Mouse (Mus musculus): ENCODE data around the gene Six6.
A peak's percentile ranks its signal among the peaks of the same experiment; 100 is the strongest.

The Six6 gene

DNA sequence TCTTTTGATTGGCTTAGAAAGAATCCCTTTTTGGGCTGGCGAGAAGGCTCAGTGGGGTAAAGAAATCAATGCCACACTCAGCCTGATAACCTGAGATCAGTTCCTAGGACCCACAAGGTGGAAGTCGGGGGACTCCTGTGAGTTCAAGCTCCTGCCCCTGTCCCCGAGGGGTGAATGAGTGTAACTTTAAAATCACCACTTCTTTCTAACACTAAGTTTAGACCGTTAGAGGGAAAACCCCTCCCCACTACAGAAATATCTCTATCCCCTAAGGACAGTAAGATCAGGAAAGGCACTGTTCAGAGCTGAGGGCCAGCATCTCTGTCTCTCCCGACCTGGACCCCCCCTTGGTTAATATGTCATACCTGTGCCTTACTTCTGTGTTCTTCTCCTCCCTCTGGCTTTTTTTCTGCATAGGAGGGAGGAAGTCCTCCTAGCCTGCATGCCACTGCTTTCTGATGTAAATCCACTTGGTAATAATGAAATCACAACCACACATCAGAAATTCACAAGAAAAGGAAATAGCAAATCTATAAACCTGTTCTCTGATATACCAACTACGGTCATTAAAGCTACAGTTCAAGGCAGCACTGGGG is 18.2 kb downstream of the Six6 start:
- DNase-seq (ENCODE audit: low spot score) = no peak

- DNase-seq (ENCODE audit: low spot score) = no peak
Measured at GRCm38 (mm10) chr12:72958446-72958845, 18.8 kb downstream of the Six6 start.

GRCm38 (mm10) chr12:72962761-72963160 is 23.1 kb downstream of the Six6 start:
- DNase-seq (ENCODE audit: low spot score) = no peak

- DNase-seq (ENCODE audit: low spot score) = no peak
Measured at GRCm38 (mm10) chr12:72967541-72967940, 27.8 kb downstream of the Six6 start.

DNA sequence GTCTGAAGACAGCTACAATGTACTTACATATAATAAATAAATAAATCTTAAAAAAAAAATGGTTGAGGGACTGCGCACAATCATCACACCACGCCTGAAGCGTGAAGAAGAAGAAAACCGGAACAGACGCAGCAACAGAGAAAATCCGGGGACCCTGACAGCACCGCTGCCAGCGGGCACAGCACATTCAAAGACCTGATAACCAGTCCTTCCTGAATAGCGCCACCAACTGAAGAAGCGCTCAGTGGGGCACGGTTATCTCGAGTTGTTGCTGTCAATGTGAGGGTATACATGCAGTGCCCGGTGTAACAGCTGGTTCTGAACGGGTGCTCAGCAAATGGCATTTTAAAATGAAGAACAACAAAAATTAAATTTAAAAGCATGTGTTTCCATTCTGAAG is 30.9 kb downstream of the Six6 start:
- DNase-seq (ENCODE audit: low spot score) = no peak

DNA sequence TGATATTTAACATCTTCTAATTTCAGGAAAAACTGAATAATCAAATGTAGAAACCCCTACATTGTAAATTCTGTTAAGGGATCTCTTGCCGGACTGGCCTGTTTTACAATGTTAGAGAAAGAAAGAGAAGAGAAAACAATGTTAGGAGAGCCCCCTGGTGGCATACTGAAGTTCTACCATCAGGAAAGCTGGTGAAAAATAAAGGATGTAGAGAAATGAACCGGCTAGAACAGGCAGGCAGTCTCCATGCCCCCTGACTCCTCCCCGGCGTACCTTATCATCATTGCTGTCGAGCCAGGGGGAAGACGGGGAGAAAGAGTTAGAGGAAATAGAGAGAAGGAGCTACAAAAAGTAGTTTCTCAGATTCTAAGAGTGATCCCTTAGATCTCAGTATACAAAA is 33.5 kb downstream of the Six6 start:
- DNase-seq (ENCODE audit: low spot score) = peak; percentile 69

DNA sequence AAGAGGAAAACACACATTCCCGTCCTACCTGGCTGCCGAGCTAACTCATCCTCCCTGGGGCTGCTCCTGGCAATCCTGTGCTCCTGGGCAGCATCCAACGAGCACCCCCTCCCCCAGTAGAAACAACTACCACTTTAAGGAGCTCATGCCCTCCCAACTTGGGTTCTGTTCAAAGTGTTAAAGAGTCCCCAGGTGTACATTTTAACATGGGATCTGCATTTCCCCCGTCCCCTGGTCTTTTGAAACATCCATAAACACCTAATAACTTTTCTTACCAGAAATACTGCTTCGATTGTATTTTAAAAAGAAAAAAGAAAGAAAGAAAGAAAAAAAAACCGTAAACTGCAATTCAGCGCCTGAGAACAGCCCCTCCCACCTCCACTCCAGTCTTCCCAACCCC is 36.5 kb downstream of the Six6 start:
- DNase-seq (ENCODE audit: low spot score) = no peak

DNA sequence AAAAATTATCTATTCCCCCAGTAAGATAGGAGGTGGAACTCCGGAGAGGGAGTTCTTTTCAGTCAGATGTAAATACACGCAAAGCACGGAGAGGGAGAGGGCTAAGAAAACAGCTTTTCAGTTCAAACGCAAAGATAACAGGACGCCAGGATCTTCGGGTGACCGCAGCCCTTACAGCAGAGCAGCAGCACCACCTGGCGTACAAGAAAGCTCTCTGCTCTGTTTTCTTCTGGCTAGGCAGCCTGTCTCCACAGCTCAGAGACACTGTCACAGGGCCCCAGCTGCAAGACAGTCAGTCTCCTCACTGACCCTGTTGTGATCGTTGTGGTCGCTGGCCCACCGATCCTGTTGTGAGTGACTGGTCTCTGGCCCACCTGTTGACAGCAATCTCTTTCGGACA is 37.0 kb downstream of the Six6 start:
- peak; percentile 81 for DNase-seq (ENCODE audit: low spot score)

- DNase-seq (ENCODE audit: low spot score) = no peak
Measured at GRCm38 (mm10) chr12:72977851-72978250, 38.2 kb downstream of the Six6 start.

DNA sequence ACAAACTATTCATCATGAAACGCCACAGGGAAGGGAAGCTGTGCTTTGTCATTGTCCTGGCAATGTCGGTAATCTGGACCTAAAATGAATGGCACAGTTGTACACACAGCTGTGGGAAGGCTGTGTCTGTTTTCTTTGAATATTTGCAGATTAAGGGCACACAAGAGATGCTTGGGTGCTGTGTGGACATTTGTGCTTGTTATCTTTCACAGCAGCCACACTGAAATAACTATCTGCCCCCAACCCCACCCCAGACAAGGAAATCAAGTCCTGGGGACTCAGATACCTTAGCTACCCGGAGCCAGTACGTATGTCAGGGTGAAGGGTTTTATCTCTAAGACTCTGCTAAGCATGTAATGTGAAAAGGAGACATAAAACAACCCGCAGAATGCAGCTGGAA is 39.5 kb downstream of the Six6 start:
- DNase-seq (ENCODE audit: low spot score) = no peak

DNA sequence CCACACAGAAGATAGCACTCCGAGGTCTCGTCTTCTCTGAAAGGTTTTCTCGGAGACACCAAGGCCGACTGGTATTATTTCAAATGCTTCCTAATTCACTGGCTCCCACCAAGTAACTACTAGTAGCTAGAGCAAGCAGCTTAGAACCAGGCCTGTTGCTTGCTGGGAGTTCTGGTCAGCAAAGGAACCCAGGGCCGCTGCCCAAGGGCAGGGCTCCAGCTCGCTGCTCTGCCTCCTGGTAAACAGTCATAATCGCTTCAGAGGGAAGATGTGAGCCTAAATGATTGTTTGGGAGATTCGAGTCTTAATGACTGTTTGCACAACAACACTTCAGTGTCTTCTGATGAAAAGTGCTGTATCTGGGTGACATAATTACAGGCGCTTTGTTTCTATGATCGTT is 42.9 kb downstream of the Six6 start:
- no peak for DNase-seq (ENCODE audit: low spot score)

GRCm38 (mm10) chr12:72983071-72983857 is 43.6 kb downstream of the Six6 start:
- DNase-seq (ENCODE audit: low spot score) = no peak

Data from testis, postnatal 10 days (tissue).